Mouse (Mus musculus): Measurements from ENCODE around the gene Mcm5.

DNA sequence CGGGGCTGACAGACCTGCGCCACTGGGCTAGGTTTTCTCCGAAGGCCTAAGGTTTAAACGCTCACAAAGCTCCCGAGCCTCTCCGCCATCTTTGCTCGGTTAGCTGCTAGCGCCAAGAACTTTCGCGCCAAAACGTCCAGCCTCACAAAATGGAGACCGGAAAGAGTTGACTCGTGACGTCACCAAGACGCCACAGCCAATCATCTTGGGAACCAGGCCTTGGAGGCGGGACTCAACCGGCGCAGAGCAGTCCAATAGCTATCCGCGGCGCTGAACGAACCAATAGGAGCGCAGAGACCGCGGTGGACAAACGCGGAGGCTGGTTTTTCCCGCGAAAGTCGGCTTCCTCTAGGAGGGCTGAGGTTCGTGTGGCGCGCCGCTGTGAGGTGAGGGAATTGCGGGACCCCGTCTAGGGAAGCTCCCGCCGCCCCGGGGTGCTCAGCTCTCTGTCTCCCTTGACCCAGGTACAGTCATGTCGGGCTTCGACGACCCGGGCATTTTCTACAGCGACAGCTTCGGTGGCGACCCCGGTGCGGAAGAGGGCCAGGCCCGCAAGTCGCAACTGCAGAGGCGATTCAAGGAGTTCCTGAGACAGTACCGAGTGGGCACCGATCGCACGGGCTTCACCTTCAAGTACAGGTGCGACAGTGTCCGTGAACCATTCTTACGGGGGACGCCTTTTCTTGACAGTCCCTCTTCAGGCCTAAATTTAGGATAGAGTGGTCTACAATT lies at the start of gene Mcm5:
- no peak for TF ChIP-seq CTCF (IDR thresholded peaks at IDR 0.05; ENCODE audit: low read depth, low read length)
- no peak for TF ChIP-seq EP300 (IDR thresholded peaks at IDR 0.05; ENCODE audit: insufficient read depth, low read depth, low read length)
- TF ChIP-seq POLR2A (IDR thresholded peaks at IDR 0.05; ENCODE audit: insufficient read depth, low read length) = peak; percentile 43

Data from ES-Bruce4 (cell line).